Mouse (Mus musculus) megakaryocyte, embryonic 14.5 days (primary cell): ENCODE results near the gene Klhdc8b.

ENCODE experiments used
- FLI1 ChIP-seq: IDR thresholded peaks from 2 replicates; pipeline ENCODE4 v1.6.1; 2012; ENCODE audit warnings: low read length, inconsistent platforms, mixed read lengths
- GATA1 ChIP-seq: IDR thresholded peaks from 3 replicates; pipeline ENCODE4 v1.6.1; 2012; ENCODE audit warnings: mixed read lengths, low read length, inconsistent platforms, borderline replicate concordance

DNA sequence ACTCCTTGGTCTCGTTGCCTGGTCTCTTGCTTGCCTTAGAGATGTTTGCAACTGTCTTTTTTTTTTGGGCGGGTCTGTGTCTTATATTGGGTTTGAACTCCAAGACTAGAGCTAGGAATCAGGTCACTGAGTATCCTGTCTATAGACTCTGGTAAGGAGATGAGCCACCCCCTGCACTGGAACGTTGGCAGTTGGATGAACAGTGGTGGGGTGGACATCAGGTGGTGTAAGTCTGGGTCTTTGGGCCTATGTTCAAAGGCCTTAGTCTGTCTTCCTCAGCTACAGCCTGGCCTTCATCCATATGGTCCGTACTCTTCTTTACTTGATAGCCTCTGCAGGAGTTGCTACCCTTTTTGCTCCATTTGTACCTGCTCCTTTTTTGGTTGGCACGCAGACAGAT is 294 bp upstream of the Klhdc8b start:
- no peak for TF ChIP-seq FLI1
- TF ChIP-seq GATA1: no peak
